Mouse (Mus musculus) thymus, adult 2 months (tissue): ENCODE measurements around the gene Wdr35.

ENCODE experiments used
- CTCF ChIP-seq: fragments of 200-500 bp; IDR thresholded peaks from 2 replicates; pipeline ENCODE4 v1.5.1; 2012; ENCODE audit warnings: mild to moderate bottlenecking, control low read depth, low read length, moderate library complexity, borderline replicate concordance; ENCODE audit not compliant: control insufficient read depth, poor library complexity, insufficient read depth; ENCODE audit errors: extremely low read depth
- POLR2A ChIP-seq: fragments of 200-500 bp; IDR thresholded peaks from 2 replicates; pipeline ENCODE4 v1.6.1; 2012; ENCODE audit warnings: mild to moderate bottlenecking, low read length, control low read depth, moderate library complexity; ENCODE audit not compliant: control insufficient read depth, poor library complexity, insufficient read depth; ENCODE audit errors: extremely low read depth

DNA sequence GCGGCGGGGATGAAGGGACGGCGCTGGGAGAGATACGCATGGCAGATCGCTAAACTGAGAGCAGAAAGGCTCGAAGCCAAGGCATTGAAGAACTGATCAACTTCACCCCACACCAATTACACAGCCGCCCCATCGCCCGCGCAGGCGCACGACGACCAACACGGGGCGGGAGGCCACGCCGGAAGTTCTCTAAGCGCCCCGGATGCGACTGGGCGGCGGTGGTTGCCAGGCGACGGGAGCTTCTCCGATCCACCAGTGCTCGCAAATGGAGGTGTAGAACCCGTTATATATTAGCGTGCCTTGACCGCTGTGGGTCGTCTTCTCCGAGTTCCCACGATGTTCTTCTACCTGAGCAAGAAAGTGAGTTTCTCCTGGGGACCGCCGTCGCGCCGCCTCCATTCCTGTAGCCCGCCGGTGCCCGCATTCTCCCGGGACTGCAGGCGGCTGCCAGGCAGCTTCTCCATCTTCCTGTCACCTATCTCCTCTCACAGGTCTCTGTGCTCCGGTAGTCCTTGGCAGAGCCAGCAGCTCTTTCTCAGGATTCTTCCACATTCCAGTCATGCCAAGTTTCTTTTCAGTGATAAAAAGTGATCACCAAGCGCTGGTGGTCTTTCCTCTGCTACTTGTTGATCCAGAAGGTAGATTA lies at the start of gene Wdr35:
- 0 out of 2 replicates have a peak, but pooled peaks have one; percentile 32 for TF ChIP-seq CTCF
- peak; percentile 69; the same call in 1 of the 2 replicates for TF ChIP-seq POLR2A
